Mouse (Mus musculus): ENCODE results near the gene Kdelr3. TPM values are rescaled to one million over a fixed set of nuclear protein-coding genes. Genes with fewer than 3 reads are reported as not detected.

The Kdelr3 gene
- 12.8 and 15.3 TPM in 2 replicates for polyA plus RNA-seq (2016; fragmentation: Nextera tagmentation; extraction: Ambion mirVana)

DNA sequence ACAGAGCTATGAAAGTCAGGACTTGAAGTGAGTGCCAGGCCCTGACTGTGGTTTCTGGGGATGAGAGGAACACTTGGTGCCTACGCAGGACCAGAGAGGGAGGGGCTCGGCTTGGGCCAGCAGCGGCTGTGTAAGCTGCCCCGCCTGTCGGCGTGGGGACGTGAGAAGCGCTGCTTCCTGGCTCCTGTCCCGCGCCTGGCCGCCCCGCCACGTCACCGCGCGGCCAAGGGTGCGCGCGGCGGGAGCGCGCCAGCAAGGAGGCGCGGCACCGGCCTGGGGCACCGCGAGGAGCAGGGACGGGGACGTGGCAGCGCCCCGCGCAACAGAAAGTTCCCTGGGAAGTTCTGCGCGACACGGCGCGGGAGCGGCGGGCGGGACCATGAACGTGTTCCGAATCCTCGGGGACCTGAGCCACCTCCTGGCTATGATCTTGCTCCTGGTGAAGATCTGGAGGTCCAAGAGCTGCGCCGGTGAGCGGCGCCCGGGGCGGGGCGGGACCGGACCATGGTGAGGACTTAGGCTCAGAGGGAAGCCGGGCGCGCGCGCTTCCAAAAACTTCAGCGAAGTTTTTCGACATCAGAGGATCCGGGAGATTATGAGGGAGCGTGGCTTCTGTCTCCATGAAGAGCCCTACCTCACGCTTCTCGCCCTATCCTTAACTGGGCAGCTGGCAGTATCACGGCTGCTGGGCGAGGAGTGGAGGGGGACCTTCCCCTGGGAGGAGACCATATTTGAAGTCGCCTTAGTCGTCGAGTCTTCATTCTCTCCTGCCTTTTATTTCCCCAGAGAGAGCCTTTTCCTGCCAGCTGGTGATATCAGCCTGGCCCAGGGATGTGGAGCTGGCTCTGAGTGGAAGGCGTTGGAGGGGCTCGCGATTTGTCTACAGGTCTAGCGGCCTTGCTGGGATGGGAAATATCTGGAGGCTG is at the start of gene Kdelr3:
Gene Kdelr3, plus strand, starts transcription at position 241 of the 926 bp plus-strand sequence.
- Histone ChIP-seq H3K27ac (no peak within 1 kb of the TSS), H3K27me3 (peaks cover 80% of the 10 kb centered on the region), H3K4me3 (replicated peaks) (peak within 1 kb of the TSS; percentile 50), H3K9me3 (no peaks in the 10 kb centered on the region), H3K4me1 (peaks cover 28% of the 10 kb centered on the region), H3K4me2 (peak within 1 kb of the TSS; percentile 93), H3K9ac (peak within 1 kb of the TSS; percentile 56), H3K36me3 (replicated peaks) (no peaks in the 10 kb centered on the region)
- 1% methylated on average over 69 of the region's 71 CpGs for WGBS
- peak; percentile 48; the same call in 1 of the 2 replicates for ATAC-seq (ENCODE audit: low FRiP score)

DNA sequence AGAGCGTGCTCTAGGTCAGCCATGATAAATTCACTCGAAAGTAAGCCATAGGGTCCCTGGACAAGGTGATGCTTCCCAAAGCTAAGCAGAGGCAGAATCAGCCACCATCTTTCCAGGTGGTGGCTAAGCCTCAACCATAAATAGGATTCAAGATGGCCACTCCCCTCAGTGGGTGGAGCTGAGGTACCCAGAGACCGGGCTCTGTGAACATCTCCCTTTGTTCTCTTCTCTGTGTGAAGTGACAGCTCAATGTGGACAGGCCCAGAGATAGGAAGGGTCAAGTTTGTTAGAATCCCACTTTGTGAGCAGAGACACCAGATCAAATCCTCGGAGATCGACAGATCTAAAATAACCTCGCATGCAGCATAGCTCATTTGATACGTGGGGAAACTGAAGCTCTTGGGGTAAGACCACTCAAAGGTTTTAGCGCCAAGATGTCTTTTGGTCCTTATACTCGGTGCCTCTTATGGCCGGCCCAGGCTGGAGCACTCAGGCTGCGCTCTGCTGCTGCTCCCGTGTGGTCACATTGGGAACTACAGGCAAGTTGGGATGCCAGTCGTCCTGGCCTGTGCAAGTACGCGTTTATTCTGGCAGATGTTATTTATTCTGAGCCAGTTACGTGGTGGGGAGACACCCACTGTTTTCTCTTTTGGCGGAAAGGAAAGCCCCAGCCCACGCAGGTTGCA is 49.5 kb upstream of the Kdelr3 start:
- peak; percentile 91 for ATAC-seq (ENCODE audit: low FRiP score)
- no peak overlapping the region for H3K9ac ChIP-seq
- no peak overlapping the region for H3K4me3 ChIP-seq (replicated peaks)
- no peak overlapping the region for H3K27ac ChIP-seq
- H3K9me3 ChIP-seq = no peaks in the 10 kb centered on the region
- H3K27me3 ChIP-seq = peaks cover 36% of the 10 kb centered on the region
- H3K4me2 ChIP-seq = no peak overlapping the region
- 6% methylated on average over 18 of the region's 18 CpGs for WGBS
- peaks cover 12% of the 10 kb centered on the region; the same call in 1 of the 2 replicates for H3K4me1 ChIP-seq
- H3K36me3 ChIP-seq (replicated peaks) = no peaks in the 10 kb centered on the region

DNA sequence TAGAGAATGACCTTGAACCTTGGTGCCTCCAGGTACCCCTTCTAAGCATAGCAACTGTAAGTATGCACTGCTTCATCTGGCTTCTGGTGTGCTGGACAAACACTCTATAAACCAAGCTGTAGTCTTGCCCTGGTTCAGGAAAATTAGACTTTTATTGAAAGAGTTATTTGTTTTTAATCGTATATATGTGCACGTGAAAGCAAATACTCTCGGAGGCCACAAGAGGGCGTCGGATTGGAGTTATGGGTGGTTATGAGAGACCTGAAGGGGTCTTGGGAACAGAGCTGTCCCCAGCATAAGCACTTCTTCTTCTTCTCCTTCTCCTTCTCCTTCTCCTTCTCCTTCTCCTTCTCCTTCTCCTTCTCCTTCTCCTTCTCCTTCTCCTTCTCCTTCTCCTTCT is 46.6 kb upstream of the Kdelr3 start:
- Histone ChIP-seq H3K4me2 (no peak overlapping the region), H3K36me3 (replicated peaks) (no peaks in the 10 kb centered on the region), H3K4me3 (replicated peaks) (no peak overlapping the region), H3K27me3 (peaks cover 11% of the 10 kb centered on the region; the same call in 1 of the 2 replicates), H3K27ac (no peak overlapping the region), H3K9ac (no peak overlapping the region), H3K9me3 (0 out of 2 replicates have a peak, but pooled peaks cover 2% of the 10 kb centered on the region), H3K4me1 (peaks cover 12% of the 10 kb centered on the region; the same call in 1 of the 2 replicates)
- no peak for ATAC-seq (ENCODE audit: low FRiP score)
- 63% methylated on average over 5 of the region's 5 CpGs for WGBS

DNA sequence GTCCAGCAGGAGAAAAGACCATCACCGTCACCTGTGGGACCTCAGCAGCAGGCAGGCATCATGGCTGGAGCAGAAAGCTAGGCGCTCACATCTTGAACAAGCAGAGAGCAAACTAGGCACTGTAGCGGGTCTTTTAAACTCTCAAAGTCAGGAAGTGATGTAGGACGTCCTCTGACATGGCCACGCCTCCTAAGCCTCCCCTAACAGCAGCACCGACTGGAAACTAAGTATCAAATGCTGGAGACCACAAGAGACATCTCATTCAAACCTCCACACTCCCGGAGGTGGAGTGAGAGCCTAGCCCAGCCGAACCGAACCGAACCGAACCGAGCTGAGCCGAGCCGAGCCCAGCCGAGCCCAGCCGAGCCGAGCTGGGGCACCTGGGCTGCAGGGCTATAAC is 45.6 kb upstream of the Kdelr3 start:
- Histone ChIP-seq H3K4me2 (peak overlapping the region; percentile 36), H3K27me3 (peaks cover 8% of the 10 kb centered on the region; the same call in 1 of the 2 replicates), H3K9ac (no peak overlapping the region), H3K27ac (no peak overlapping the region), H3K36me3 (replicated peaks) (no peaks in the 10 kb centered on the region), H3K4me1 (peaks cover 12% of the 10 kb centered on the region; the same call in 1 of the 2 replicates), H3K9me3 (0 out of 2 replicates have a peak, but pooled peaks cover 2% of the 10 kb centered on the region), H3K4me3 (replicated peaks) (peak overlapping the region; percentile 20)
- ATAC-seq (ENCODE audit: low FRiP score) = no peak
- 30% methylated on average over 17 of the region's 17 CpGs for WGBS

DNA sequence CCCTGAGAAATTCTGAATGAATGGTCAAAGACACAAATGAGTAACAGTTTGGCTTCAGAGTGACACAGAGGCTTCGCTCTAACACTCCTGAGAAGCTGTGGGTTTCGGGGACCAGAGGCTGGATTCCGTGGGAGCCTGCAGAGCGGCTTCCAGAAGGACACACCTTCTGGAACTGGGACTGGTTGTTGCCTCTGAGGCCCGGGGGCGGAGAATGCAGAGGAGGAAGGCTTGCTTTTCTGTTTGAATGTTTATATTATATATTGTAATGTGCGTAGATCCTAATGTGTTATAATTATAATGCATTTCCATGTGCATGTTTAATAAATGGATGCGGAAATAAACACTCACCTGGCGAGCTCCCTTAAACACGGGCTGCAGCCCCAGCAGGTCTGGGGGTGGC is 45.1 kb upstream of the Kdelr3 start:
- no peak for ATAC-seq (ENCODE audit: low FRiP score)
- 0 out of 2 replicates have a peak, but pooled peaks cover 2% of the 10 kb centered on the region for H3K9me3 ChIP-seq
- peak overlapping the region; percentile 36 for H3K4me2 ChIP-seq
- peaks cover 8% of the 10 kb centered on the region; the same call in 1 of the 2 replicates for H3K27me3 ChIP-seq
- H3K36me3 ChIP-seq (replicated peaks) = no peaks in the 10 kb centered on the region
- peaks cover 12% of the 10 kb centered on the region; the same call in 1 of the 2 replicates for H3K4me1 ChIP-seq
- 56% methylated on average over 10 of the region's 10 CpGs for WGBS
- H3K4me3 ChIP-seq (replicated peaks) = no peak overlapping the region
- H3K27ac ChIP-seq = no peak overlapping the region
- H3K9ac ChIP-seq = no peak overlapping the region

DNA sequence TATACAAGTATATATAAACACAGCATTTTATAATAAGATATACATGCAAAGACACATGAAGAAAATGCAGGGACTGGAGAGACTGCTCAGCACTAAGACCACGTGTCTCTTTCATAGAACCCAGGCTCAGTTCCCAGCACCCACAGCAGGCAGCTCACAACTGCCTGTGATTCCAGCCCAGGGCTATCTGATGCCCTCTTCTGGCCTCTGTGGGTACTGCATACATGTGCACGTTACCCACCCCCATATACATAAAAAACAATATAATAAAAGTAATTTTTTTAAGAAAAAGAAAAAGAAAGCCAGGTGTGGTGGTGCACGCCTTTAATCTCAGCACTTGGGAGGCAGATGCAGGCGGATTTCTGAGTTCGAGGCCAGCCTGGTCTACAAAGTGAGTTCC is 43.2 kb upstream of the Kdelr3 start:
- H3K9ac ChIP-seq = no peak overlapping the region
- peaks cover 15% of the 10 kb centered on the region for H3K4me1 ChIP-seq
- H3K9me3 ChIP-seq = 0 out of 2 replicates have a peak, but pooled peaks cover 2% of the 10 kb centered on the region
- H3K36me3 ChIP-seq (replicated peaks) = no peaks in the 10 kb centered on the region
- H3K27me3 ChIP-seq = 0 out of 2 replicates have a peak, but pooled peaks cover 2% of the 10 kb centered on the region
- no peak overlapping the region for H3K4me3 ChIP-seq (replicated peaks)
- ATAC-seq (ENCODE audit: low FRiP score) = no peak
- H3K27ac ChIP-seq = no peak overlapping the region
- WGBS = 82% methylated on average over 5 of the region's 5 CpGs
- no peak overlapping the region for H3K4me2 ChIP-seq

DNA sequence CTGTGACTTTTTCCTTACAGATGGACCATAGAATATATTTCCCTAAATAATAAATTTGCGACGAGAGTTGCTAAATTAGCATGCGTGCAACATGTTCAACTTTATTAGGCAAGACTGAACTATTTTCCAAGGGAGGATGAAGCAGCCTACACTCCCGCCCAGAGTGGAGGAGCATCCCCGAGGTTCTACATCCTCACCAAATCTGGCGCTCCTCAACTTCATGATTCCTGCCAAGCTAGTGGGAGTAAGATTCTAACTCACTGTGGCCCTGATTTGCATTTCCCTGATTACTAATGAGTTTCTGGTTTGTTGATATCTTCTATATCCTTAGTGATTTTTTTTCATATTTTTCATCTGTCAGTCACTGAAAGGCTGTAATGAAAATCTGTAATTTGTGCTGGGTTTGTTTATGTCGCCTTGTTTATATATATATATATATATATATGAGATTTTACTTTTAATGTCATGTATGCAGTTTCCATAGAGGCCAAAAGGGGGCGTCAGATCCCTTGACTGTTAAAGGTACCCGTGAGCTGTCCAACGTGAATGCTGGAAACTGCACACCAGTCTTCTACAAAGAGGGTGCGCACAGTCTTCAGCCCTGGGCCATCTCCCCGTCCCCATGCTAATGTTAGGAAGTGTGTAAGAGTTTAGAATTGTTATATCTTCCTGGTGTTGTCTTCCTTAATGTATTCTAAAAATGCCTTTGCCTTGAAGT is 42.4 kb upstream of the Kdelr3 start:
- no peaks in the 10 kb centered on the region for H3K36me3 ChIP-seq (replicated peaks)
- no peak for ATAC-seq (ENCODE audit: low FRiP score)
- no peak overlapping the region for H3K27ac ChIP-seq
- no peak overlapping the region for H3K9ac ChIP-seq
- peaks cover 15% of the 10 kb centered on the region for H3K4me1 ChIP-seq
- H3K27me3 ChIP-seq = 0 out of 2 replicates have a peak, but pooled peaks cover 4% of the 10 kb centered on the region
- 57% methylated on average over 12 of the region's 12 CpGs for WGBS
- H3K4me3 ChIP-seq (replicated peaks) = no peak overlapping the region
- H3K4me2 ChIP-seq = no peak overlapping the region
- H3K9me3 ChIP-seq = 0 out of 2 replicates have a peak, but pooled peaks cover 2% of the 10 kb centered on the region

DNA sequence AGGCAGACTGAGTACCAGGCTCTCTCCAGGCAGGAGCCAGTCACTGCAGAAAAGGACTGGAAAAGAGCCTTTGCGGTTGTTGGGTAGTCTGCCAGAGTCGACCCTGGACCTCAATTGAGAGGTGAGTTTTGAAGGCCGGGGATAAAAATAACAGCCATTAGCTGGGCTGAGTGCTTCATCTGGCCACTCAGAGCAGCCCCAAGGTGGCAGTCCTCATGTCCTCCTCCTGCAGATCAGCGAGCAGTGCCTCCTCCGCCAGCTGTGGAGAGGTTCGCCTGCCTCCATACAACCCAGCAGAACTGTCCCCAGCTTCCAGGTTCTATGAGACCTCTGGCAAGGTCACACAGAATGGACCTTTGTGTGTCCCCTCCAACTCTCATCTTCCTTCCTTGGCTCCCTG is 39.0 kb upstream of the Kdelr3 start:
- Histone ChIP-seq H3K27ac (no peak overlapping the region), H3K4me2 (no peak overlapping the region), H3K27me3 (peaks cover 20% of the 10 kb centered on the region; the same call in 1 of the 2 replicates), H3K9me3 (0 out of 2 replicates have a peak, but pooled peaks cover 2% of the 10 kb centered on the region), H3K9ac (no peak overlapping the region), H3K36me3 (replicated peaks) (no peaks in the 10 kb centered on the region), H3K4me3 (replicated peaks) (no peak overlapping the region), H3K4me1 (peaks cover 4% of the 10 kb centered on the region)
- no peak for ATAC-seq (ENCODE audit: low FRiP score)
- 65% methylated on average over 6 of the region's 6 CpGs for WGBS

DNA sequence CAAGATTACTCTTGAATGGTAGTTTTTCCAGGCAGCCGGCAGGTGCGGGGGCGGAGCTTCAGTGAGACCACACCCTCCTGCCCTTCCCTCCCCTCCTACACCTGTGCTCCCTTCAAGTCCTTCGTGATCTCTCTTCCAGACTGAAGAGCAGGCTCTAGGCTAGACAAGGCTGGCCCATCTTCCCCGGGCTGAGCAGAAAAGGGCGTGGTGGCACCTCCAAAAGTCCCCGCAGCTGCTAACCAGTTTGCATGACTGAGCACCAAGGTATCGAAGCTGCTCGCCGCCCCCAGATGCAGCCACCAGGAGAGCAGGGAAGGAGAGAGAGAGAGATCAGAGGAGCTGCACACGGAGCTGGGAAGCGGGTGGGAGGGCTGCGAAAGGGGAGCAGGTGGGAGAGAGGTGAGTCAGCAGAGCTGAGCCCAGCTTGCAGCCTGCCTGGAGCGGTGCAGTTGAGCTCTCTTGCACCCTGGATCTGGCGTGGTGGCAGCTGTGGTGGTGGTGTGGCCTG is 35.0 kb upstream of the Kdelr3 start:
- H3K27ac ChIP-seq = no peak overlapping the region
- H3K9me3 ChIP-seq = 0 out of 2 replicates have a peak, but pooled peaks cover 3% of the 10 kb centered on the region
- whole genome bisulfite sequencing = 11% methylated on average over 15 of the region's 15 CpGs
- ATAC-seq (ENCODE audit: low FRiP score) = no peak
- H3K4me1 ChIP-seq = peaks cover 4% of the 10 kb centered on the region
- H3K27me3 ChIP-seq = peaks cover 20% of the 10 kb centered on the region; the same call in 1 of the 2 replicates
- H3K9ac ChIP-seq = peak overlapping the region; percentile 7; the same call in 1 of the 2 replicates
- no peaks in the 10 kb centered on the region for H3K36me3 ChIP-seq (replicated peaks)
- no peak overlapping the region for H3K4me2 ChIP-seq
- H3K4me3 ChIP-seq (replicated peaks) = no peak overlapping the region

DNA sequence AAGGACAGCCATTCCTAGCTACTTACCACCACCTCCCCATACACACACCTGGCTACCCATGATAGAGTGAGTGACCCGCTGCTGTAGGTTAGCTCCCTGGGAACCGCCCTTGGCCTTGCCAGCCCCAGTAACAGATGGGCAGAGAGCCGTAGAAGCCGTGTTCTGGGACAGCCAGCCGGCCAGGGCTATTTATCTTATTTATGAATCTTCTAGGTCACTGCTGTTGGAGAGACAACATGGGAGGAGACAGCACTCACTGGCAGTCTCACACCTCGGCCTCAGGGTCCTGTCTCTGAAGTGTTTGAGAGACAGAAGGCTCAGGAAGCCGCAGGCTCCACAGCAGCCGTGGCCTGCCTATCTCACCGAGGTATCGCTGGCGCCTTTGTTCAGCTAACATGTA is 26.7 kb upstream of the Kdelr3 start:
- no peaks in the 10 kb centered on the region for H3K36me3 ChIP-seq (replicated peaks)
- no peak overlapping the region for H3K4me3 ChIP-seq (replicated peaks)
- no peak overlapping the region for H3K27ac ChIP-seq
- H3K9ac ChIP-seq = no peak overlapping the region
- 0 out of 2 replicates have a peak, but pooled peaks cover 3% of the 10 kb centered on the region for H3K9me3 ChIP-seq
- WGBS = 79% methylated on average over 11 of the region's 11 CpGs
- no peak overlapping the region for H3K4me2 ChIP-seq
- peaks cover 29% of the 10 kb centered on the region for H3K27me3 ChIP-seq
- H3K4me1 ChIP-seq = no peaks in the 10 kb centered on the region
- ATAC-seq (ENCODE audit: low FRiP score) = no peak

DNA sequence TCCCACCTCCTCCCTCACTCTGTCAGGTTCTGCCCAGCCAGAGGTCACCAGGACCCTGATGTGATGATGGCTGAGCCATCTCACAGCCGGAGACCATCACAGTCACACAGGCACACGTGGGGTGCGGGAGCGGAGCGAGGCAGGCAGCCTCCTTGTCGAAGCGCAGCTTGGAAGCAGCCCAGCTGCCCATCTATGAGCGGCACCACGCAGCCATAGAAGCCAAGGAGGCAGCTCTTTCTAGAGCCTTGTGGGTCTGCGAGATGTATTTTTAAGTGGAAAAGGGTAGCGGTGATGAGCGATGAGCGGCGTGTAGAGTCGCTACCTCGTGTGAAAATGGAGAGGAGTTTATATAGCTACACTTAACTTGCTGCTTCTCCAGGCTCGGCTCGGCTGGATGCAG is 22.7 kb upstream of the Kdelr3 start:
- no peak overlapping the region for H3K9ac ChIP-seq
- H3K9me3 ChIP-seq = no peaks in the 10 kb centered on the region
- peaks cover 35% of the 10 kb centered on the region for H3K27me3 ChIP-seq
- no peaks in the 10 kb centered on the region for H3K36me3 ChIP-seq (replicated peaks)
- H3K4me1 ChIP-seq = no peaks in the 10 kb centered on the region
- H3K27ac ChIP-seq = no peak overlapping the region
- no peak overlapping the region for H3K4me3 ChIP-seq (replicated peaks)
- no peak overlapping the region for H3K4me2 ChIP-seq
- no peak for ATAC-seq (ENCODE audit: low FRiP score)
- WGBS = 60% methylated on average over 18 of the region's 18 CpGs
